ENCODE assay signal across 8 mouse cellular contexts in the genomic region with DNA sequence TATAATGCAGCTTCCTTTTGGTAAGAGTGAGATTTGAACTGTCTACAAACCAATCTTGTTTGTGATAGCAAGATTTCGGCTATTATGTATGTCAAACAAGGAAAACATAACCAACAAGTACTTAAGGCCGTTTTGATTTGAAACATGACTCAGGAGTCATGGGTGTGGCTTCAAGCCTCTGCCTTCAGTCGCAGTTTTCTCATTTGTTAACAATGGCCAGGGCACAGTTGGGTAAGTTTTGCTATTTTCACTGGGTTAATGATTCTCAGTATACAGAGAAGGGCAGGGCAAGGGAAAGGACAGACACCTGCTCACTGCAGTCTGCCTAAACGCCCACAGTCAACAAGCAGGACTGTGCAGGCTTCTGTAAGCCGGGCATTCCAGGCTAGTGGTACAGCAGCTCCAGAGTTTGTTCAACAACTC. TPM values are rescaled to one million over a fixed set of nuclear protein-coding genes. Genes with fewer than 3 reads are reported as not detected.
DNase-seq lines count a peak whose midpoint lies in the region; TF ChIP-seq lines count a peak whose summit lies in the region.

No protein-coding gene starts in this region.

- H3K27ac ChIP-seq in hindbrain, embryonic 10.5 days: peak overlapping the region; percentile 95

- H3K27me3 ChIP-seq in hindbrain, embryonic 10.5 days (ENCODE audit: insufficient read depth, poor library complexity, severe bottlenecking): no peaks in the 10 kb centered on the region

- no peaks in the 10 kb centered on the region for H3K9me3 ChIP-seq in hindbrain, embryonic 10.5 days

- WGBS in lung, adult 2 months: 1% methylated on average over 5 of the region's 5 CpGs
- 9% methylated on average over 5 of the region's 5 CpGs for WGBS in hindbrain, embryonic 10.5 days

- TF ChIP-seq CTCF in lung, adult 2 months (IDR thresholded peaks at IDR 0.05; ENCODE audit: insufficient read depth, low read length): no peak

- 0 out of 2 replicates have a peak, but pooled peaks cover 3% of the 10 kb centered on the region for H3K4me1 ChIP-seq in lung, adult 2 months (ENCODE audit: control insufficient read depth, insufficient read depth, low read length)
- peaks cover 33% of the 10 kb centered on the region for H3K4me1 ChIP-seq in hindbrain, embryonic 10.5 days (replicated peaks)

- no peak for TF ChIP-seq POLR2A in lung, adult 2 months (IDR thresholded peaks at IDR 0.05; ENCODE audit: borderline replicate concordance, extremely low read depth, low read depth, low read length)

- H3K36me3 ChIP-seq in hindbrain, embryonic 10.5 days: peaks cover 22% of the 10 kb centered on the region

- H3K4me3 ChIP-seq in lung, adult 2 months (replicated peaks; ENCODE audit: extremely low read depth, low read depth, low read length): peak overlapping the region; percentile 62
- peak overlapping the region; percentile 80 for H3K4me3 ChIP-seq in hindbrain, embryonic 10.5 days

- no peak for DNase-seq in lung, adult 2 months
- no peak for DNase-seq in lung, postnatal 10 days
- peak; percentile 36 for DNase-seq in c-Kit-negative CD71-positive TER-119-positive erythroid progenitor cells, embryonic 14.5 days (ENCODE audit: low read depth, low spot score)
- DNase-seq in hindbrain, embryonic 10.5 days (ENCODE audit: low spot score): no peak
- DNase-seq in mesoderm, embryonic 11.5 days (ENCODE audit: low read depth, low spot score): peak; percentile 1
- DNase-seq in layer of hippocampus, adult 18-20 months (ENCODE audit: low spot score in 2 of 2): no peak
- no peak for DNase-seq in thymus, postnatal 25 days
- DNase-seq in B cell, adult 2 months: no peak

RNA-seq across cellular contexts. Expression of gene Mastl, which starts 0.6 kb away (rescaled TPM):
- 0.08 and 0.17 TPM in 2 replicates for polyA plus RNA-seq in lung, adult 2 months (2012; rRNA removed)
- 13.3 and 16.6 TPM in 2 replicates for polyA plus RNA-seq in hindbrain, embryonic 10.5 days (2016; fragmentation: Nextera tagmentation; extraction: Ambion mirVana)
- total RNA-seq in layer of hippocampus, adult 18-20 months (2021): under 1 TPM; 0.52 to 0.79 TPM

RNA-seq across cellular contexts. Expression of gene Yme1l1, which starts 1.0 kb away (rescaled TPM):
- polyA plus RNA-seq in lung, adult 2 months (2012; rRNA removed): 3.9 and 6.2 TPM in 2 replicates
- polyA plus RNA-seq in hindbrain, embryonic 10.5 days (2016; fragmentation: Nextera tagmentation; extraction: Ambion mirVana): 56.0 and 71.0 TPM in 2 replicates
- 10 to 100 TPM; 88.7 to 90.4 TPM for total RNA-seq in layer of hippocampus, adult 18-20 months (2021)

RNA-seq across cellular contexts. Expression of gene 4931423N10Rik, which starts 52.1 kb away (rescaled TPM):
- polyA plus RNA-seq in lung, adult 2 months (2012; rRNA removed): not detected in 2 replicates
- polyA plus RNA-seq in hindbrain, embryonic 10.5 days (2016; fragmentation: Nextera tagmentation; extraction: Ambion mirVana): not detected in 2 replicates
- total RNA-seq in layer of hippocampus, adult 18-20 months (2021): under 1 TPM in 1 of 2 experiments, not detected in 1; 0.28 TPM

Comparison
In these comparisons a context has a peak if more than half of its experiments do, and no peak if none do; other contexts are left out.
1. DNase-seq: peak in c-Kit-negative CD71-positive TER-119-positive erythroid progenitor cells, embryonic 14.5 days (single experiment) and mesoderm, embryonic 11.5 days (single experiment); none in lung, adult 2 months (single experiment), lung, postnatal 10 days (single experiment), hindbrain, embryonic 10.5 days (single experiment), layer of hippocampus, adult 18-20 months (0 of 2), thymus, postnatal 25 days (single experiment) and B cell, adult 2 months (0 of 2).
2. RNA of gene Mastl, which starts 0.6 kb away (polyA plus RNA-seq): 13.3 to 16.6 TPM in hindbrain, embryonic 10.5 days; 0.08 to 0.17 TPM in lung, adult 2 months; every median in the first group is over 10 times any median in the second.